ENCODE assay signal across 8 mouse cellular contexts in the genomic region with DNA sequence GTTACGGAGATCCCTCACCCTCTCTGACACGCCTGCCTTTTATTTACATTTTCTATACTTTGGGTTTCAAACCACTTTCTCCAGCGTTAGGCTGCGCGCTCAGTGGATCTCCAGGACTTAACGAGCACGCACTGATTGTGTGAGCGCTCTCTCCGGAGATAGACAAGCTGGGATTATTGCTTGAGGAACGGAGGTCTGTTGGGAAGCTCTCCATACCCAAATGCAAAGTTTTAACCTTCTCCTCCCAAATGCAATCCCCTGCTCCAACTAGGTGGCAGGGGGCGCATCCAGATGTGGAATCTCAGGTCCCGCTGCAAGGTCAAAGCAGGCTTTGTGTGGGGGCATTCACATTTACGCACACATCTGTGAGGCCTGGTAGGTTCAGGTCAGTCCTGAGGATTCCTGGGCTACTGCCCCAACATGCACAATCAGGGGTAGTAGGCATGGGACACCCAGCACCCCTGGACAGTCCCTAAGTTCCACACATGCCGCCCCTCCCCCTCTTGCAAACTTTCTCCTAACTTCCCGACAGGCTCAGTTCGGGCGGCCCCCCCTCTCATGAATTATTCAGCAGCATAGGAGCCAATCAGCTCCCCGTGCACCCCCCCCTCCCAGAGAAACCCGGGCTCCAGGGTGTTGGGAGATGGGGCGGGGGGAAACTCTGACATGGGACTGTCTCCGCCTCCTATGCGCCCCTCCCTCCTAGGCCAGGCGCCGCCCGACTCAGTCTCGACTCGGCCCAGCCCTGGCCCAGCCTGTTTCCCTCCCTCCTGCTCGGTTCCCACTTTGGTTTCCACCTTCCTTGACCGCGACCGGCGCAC. TPM values are rescaled to one million over a fixed set of nuclear protein-coding genes. Genes with fewer than 3 reads are reported as not detected.
DNase-seq lines count a peak whose midpoint lies in the region; ATAC-seq and TF ChIP-seq lines count a peak whose summit lies in the region.

A gene (plus strand): TSS at position 726 of the 821 bp plus-strand sequence.

- intact Hi-C loops in gastrocnemius, postnatal 36 days (cut with DNase I), result no loop called here
- intact Hi-C loops in left cerebral cortex, postnatal 25 days (cut with DNase I), result loop anchor here (10.0 kb wide), 1 partner anchor 425 kb away; a partner anchor contains a TSS

- under 1% methylated on average over 31 of the region's 32 CpGs for WGBS in hindbrain, postnatal 0 days

- H3K27me3 ChIP-seq in hindbrain, postnatal 0 days (ENCODE audit: insufficient read depth, low read length), result 0 out of 2 replicates have a peak, but pooled peaks cover 6% of the 10 kb centered on the region

- H3K27ac ChIP-seq in hindbrain, postnatal 0 days, result peak within 1 kb of the TSS; percentile 62

- DNase-seq in cerebellum, adult 11-12 months, result peak; percentile 38
- DNase-seq in embryo, embryonic 11 days, result peak; percentile 96
- DNase-seq in gastrocnemius, postnatal 36 days, result peak; percentile 85 to 91
- peak; percentile 85 for DNase-seq in hindbrain, postnatal 0 days (ENCODE audit: low spot score)
- peak; percentile 32 to 48 for DNase-seq in left cerebral cortex, postnatal 25 days (ENCODE audit: low spot score in 2 of 2)
- peak; percentile 95 for DNase-seq in mesoderm, embryonic 11.5 days (ENCODE audit: low read depth, low spot score)
- peak; percentile 86 for DNase-seq in skeletal muscle tissue, adult 2 months (ENCODE audit: low read depth, low spot score)

- H3K4me1 ChIP-seq in hindbrain, postnatal 0 days (ENCODE audit: insufficient read depth, low read length), result 0 out of 2 replicates have a peak, but pooled peaks cover 15% of the 10 kb centered on the region

- peak within 1 kb of the TSS; percentile 57 for H3K4me3 ChIP-seq in hindbrain, postnatal 0 days (ENCODE audit: low read length)

- peak within 1 kb of the TSS; percentile 86 for H3K4me2 ChIP-seq in hindbrain, postnatal 0 days (ENCODE audit: low read depth, low read length)

- ATAC-seq in cerebellum, adult (ENCODE audit: insufficient number of reproducible peaks, low FRiP score, low TSS enrichment), result no peak
- peak; percentile 94 for ATAC-seq in hindbrain, postnatal 0 days

- no peaks in the 10 kb centered on the region for H3K9me3 ChIP-seq in hindbrain, postnatal 0 days (ENCODE audit: low read length)

- H3K36me3 ChIP-seq in hindbrain, postnatal 0 days (ENCODE audit: insufficient read depth, low read length), result no peaks in the 10 kb centered on the region

- peak within 1 kb of the TSS; percentile 55 for H3K9ac ChIP-seq in hindbrain, postnatal 0 days (replicated peaks; ENCODE audit: low read length)

- TF ChIP-seq CTCF in hindbrain, postnatal 0 days (IDR thresholded peaks at IDR 0.05; ENCODE audit: low read depth), result peak; percentile 56

RNA-seq across cellular contexts. Expression of the gene that starts here (rescaled TPM):
- 10 to 100 TPM; 12.1 to 13.4 TPM for total RNA-seq in gastrocnemius, postnatal 36 days (2021)
- 18.3 and 18.9 TPM in 2 replicates for total RNA-seq in hindbrain, postnatal 0 days (2014; rRNA removed)
- 4.8 and 5.5 TPM in 2 replicates for polyA plus RNA-seq in hindbrain, postnatal 0 days (2015; fragmentation: Nextera tagmentation; extraction: Ambion mirVana)
- 1 to 10 TPM; 5.2 to 5.5 TPM for total RNA-seq in left cerebral cortex, postnatal 25 days (2021)

Comparison
In these comparisons a context has a peak if more than half of its experiments do, and no peak if none do; other contexts are left out.
1. DNase-seq: peak in every context shown above with its lines; median percentile 96 in embryo, embryonic 11 days; 95 in mesoderm, embryonic 11.5 days; 88 in gastrocnemius, postnatal 36 days; 86 in skeletal muscle tissue, adult 2 months; 85 in hindbrain, postnatal 0 days; 40 in left cerebral cortex, postnatal 25 days; 38 in cerebellum, adult 11-12 months.